Mouse (Mus musculus) left cerebral cortex, postnatal 10 days (tissue): ENCODE results near the gene Nfatc2ip. TPM values are rescaled to one million over a fixed set of nuclear protein-coding genes. Genes with fewer than 3 reads are reported as not detected.

ENCODE experiments used
- DNase-seq, 2 experiments: peaks; one replicate each; pipeline ENCODE4 v3.0.0; 2021 to 2022; ENCODE audit warnings: low spot score in 2 of 2, mixed read lengths in 1 of 2; ENCODE audit errors: extremely low spot score in 1 of 2
- intact Hi-C: fragments of 180-260 bp; cut with DNase I; formaldehyde crosslinking; loops from one replicate; pipeline ENCODE4 v1.15.1; 2025
- total RNA-seq, 2 experiments: library from RNA; stranded (reverse); gene quantifications; 2 replicates each; pipeline ENCODE4 v1.2.3; 2021

Gene Nfatc2ip
- total RNA-seq, 2 experiments from 2014 or later: 8.0 to 8.2 TPM

DNA sequence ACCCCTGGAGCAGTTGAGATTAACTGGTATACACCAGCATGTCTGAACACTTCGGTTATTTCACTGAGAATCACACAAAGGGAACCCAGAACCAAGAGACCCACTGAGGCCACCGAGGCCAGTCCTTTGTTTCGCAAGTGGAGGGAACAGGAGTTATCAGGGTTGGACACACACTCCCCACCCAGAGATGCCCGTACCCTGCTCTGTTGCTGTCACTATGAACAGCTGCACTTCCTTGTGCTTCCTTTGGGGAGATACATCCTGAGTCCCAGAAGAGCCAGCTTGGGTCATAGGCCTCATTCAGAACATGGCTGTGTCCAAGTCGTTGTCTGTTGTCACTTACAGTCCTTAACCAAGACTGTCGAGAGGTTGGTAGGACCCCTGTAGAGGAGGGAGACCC, 33.5 kb downstream of the Nfatc2ip start:
- DNase-seq: no peak
- intact Hi-C loops: no loop called here

DNA sequence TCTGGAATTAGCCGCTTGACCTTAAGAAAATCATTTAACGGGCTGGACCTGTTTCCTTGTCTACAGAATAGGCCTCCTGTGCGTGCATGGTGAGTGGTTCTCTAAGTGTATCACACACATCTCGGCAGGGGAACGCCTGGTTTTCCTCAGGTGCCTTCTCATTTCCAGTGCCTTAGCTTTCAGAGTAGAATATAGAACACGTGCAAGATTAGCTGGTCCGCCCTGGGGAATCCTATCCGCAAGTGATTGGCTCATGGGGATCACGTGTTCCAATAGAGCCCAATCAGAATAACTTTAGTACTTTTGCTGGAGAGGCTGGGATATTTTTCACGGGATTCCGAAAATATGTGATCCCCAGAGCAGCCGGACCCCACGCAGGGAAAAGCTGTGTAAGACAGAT, 37.5 kb downstream of the Nfatc2ip start:
- intact Hi-C loops: no loop called here
- no peak for DNase-seq

DNA sequence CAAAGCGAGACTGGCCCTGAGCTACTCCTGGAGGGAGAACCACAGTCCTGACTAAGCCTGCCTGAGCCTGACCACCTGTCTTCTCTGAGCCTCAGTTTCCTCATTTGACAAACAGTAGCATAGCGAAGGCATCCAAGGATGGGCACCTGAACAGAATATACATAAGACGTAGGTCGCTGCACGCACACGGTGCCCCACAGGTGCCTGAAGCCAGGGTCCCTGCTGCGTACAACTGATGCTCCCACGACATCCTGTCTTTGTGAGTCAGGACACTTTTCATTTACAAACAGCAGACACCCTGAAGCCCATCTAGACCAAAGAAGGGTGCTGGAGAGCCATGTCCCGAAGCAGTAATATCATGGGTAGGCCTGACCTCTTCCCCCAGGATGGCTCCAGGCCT, 38.1 kb downstream of the Nfatc2ip start:
- intact Hi-C loops: no loop called here
- DNase-seq: no peak

DNA sequence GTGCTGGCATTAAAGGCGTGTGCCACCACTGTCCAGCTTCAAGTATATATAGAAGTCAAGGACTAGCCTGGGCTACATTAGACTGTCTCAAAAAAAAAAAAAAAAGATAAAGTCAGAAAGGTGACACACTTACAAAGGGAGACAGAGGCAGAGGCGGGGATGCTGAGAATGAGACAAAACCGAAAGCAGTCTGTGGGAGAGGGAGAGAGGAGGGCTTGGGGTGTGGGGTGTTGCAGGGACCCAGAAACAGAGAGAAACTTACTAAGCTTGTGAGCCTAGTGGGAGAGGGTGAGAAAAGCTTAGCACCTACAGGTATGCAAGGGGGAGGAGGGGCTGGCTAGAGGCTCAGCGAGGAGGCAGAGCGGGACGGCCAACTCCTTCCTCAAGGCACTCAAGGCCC, 38.7 kb downstream of the Nfatc2ip start:
- DNase-seq: no peak
- intact Hi-C loops: no loop called here

DNA sequence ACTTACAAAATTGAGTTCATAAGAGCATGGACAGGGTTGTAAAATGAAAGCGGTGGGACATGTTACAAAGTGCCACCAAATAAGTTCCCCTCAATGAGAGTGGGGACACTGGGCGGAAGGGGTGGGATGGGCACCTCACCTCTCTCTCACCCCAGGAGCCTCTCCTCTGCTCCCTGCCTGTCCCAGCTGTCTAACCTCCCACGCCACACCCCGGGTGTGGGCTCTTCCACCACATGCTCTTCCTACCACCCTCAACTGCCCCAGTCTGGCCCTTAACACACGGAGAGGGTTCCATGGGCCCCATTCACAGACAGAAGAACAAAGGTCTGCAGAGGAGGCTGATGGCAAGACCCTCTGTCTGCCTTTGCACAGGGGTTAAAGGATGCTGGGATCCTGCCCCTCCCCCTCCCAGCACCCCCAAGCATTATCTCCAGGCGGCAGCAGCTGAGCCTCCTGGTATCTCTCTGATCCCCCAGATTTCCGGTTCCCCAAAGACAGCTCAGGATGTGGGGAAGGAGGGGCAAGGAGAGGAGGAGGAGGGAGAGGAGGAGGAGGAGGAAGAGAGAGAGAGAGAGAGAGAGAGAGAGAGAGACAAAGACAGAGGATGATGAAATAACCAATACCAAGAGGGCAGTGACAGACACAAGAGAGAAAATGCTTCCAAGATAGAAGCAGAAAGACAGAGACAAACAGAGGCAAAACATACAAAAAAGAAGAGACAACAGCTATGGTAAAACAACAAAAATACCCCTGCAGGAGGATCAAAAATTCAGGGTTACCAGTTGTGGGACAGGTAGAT, 39.5 kb downstream of the Nfatc2ip start:
- intact Hi-C loops: no loop called here
- DNase-seq: no peak

DNA sequence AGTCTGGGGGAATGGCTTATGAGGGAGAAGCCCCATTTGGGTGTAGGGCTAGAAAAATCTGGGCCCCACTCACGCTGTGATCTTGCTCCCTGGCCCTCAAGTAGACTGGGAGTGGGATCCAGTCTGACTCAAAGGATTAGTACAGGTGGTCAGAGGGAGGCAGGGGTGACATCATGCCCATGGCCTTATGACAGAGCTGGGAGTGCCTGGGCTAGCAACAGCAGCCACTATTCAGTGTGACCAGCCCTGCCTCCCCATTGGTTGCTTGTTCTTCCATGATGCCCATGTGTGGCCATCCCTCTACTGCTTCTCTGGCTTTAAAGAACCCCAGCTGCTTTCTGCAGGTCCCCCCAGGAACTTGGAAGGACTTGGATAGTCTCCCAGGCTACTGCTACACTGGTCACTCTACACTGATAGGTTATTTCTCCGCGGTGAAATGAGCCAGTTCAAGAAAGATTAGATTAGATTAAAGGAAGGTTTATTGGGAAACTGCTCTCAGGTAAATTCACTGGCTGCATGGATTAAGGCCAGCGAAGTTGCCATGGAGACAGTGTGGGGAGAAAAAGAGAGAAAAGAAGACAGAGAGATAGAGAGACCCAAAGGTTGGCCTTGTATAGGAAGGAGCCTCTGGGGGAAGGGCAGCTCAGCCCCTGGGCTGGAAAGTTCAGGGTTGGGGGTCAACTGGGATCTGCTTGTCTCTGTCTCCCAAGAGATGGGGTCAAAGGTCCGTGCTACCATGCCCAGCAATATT, 40.5 kb downstream of the Nfatc2ip start:
- DNase-seq: no peak
- intact Hi-C loops: no loop called here

DNA sequence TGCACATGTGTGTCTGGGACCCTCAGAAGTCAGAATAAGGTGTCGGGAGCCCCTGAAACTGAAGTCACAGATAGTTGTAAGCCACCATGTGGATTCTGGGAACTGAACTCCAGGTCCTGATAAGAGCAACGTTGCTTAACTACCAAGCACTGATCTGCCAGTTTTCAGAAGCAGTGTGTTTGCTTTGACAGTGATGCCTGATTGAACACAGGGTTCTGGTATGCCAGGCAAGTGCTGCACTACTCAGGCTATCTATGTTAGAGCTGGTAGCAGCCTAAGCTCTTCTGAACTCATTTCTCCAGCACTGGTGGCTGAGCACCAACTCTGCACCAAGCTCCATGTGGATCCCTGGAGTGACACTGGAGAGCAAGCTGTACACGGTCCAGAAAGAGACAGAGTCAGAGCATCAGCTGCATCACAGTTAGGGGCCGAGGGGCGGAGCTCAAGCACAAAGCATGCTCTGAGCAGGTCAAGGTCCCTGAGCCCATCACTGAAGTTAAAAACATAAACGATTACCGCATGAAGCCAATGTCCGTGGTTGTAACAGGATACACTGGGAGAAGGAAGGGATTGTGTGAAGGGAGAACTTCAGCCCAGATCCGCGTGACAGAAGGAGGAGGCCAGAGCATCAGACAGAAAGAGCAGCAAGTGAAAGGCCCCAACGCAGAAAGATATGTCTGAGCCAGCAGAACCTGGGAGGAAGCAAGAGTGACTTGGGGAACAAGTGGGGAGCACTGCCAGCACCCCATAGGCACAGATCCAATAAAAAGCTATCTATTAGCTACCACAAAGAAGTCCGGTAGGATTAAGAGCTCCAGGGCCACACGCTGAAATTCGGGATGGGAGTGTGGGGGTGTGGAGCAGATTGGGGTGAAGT, 41.6 kb downstream of the Nfatc2ip start:
- intact Hi-C loops: no loop called here
- DNase-seq: no peak

DNA sequence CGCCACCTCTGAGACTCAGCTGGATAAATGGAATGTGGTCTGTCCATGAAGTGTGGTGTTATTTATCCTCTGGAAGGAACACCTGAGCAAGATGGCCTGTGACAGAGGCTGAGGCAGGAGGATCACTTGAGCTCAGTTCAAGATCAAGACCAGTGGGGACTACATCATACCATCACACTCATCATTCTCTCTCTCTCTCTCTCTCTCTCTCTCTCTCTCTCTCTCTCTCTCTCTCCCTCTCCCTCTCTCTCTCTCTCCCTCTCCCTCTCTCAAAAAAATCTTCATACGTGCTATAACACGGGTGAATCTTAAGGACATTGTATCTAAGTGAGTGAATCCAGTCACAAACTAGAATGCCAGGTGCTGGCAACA, 42.6 kb downstream of the Nfatc2ip start:
- no peak for DNase-seq
- intact Hi-C loops: no loop called here

DNA sequence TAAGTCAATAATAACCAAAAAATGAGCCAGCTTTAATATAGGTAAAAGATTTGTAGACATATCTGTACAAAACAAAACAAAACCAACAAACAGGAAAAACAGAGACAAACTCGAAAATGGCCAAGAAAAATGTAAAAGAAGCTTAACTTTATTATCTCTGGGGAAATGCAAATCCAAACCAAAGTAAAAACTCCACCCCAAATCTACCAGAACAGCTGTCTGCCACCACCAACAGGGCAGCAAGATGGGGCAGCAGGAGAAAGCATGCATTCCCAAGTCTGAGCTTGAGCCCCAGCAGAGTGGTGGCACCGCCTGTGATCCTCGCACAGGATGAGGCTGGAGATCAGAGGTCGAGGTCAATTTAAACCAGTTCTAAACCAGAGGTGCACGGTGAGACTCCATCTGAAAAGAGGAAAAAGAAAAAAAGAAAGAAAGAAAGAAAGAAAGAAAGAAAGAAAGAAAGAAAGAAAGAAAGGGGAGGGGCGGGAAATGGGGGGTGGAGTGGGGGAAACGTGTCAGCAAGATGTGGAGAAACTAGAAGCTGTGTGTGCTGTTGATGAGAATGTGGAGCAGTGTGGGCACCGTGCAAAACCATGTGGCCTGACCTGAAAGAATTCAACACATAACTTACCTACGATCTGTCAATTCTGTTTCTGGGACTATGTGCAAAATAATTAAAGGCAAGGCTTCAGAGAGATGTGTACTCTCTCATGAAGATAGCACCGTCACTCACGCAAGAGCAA, 43.1 kb downstream of the Nfatc2ip start:
- no peak for DNase-seq
- intact Hi-C loops: no loop called here

DNA sequence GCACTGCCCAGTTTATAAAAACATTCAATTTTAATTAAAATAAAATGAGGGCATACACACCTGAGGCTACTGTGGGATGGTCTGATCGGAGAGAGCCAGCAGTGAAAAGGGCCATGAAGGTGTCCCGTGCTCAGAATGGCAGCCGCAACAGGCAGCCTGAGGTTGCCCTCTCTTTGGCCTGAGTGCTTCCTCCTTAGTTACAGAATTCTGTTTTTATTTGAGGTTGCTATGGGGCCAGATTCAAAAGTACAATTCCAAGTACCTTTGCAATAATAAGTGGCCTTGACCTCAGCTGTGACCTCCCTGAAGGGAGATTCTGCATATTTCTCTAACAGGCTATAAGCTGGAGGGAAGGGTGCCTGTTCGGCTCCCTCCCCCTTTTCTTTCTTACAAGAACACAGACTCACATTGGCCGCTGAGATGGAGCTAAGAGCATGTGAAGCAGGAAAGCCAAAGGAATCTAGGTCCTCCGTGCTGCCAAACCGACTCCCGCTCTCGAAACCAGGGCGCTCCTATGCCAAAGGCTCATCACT, 45.1 kb downstream of the Nfatc2ip start:
- DNase-seq: no peak
- intact Hi-C loops: no loop called here

DNA sequence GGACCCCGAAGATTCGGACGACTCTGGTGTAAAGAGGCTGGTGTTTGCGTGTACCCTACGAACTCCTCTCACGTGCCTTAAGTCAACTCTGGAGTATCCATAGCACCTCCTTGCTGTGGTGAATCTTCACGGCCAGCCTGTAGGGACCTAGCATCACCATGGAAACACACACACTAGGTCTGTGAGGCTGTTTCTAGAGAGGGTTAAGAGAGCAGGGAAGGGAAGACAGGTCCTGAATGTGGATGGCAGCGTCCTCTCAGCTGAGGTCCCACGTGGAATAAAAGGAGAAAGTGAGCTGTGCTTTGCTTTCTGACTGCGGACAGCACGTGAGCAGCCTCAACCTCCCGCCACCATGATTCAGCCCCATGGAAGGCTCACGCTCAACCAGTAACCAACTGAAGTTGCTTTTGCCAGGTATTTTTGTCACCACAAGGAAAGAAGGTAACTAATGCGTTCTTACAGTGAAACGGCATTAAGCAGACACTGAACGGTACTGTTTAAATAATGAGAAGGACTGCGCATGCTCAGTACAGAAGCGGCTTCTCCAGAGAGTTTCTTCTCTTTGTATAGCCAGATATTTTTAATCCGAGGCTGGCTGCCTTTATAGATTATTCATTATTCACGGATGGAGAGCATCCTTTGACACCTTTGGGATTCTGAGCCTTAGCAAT, 45.7 kb downstream of the Nfatc2ip start:
- intact Hi-C loops: no loop called here
- no peak for DNase-seq

DNA sequence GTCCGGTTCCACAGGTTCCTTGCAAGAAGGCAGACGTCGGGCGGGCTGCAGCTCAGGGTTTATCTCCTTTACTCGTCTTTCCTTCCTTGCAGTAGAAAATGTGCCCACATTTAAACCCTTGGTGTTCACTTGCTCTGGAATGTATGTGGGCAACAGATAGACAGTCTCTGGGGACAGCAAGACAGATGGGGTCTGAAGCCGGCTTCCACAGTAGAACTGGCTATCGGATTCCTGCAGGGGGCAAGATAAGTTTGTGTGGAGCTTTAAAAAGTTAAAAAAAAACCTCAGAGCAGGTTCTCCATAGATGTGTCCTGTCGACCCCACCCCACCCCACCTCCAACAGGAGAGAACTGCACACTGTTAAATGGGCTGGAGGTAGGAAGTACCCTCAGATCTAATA, 48.2 kb downstream of the Nfatc2ip start:
- intact Hi-C loops: no loop called here
- no peak for DNase-seq

DNA sequence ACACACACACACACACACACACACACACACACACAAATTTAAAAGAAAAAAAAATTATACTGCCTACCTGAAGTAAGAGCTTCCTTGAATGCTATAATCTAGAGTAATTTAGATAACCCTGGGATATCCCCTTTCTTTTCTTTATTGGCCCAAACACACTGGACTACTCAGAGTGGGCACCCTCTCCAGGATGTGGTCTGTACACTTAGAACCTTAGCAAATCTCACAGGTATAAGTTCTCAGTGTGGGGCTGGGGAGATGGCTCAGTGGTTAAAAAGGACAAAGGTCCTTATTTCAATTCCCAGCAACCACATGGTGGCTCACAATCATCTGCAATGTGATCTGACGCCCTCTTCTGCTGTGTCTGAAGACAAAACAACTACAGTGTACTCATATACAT, 49.4 kb downstream of the Nfatc2ip start:
- intact Hi-C loops: no loop called here

DNA sequence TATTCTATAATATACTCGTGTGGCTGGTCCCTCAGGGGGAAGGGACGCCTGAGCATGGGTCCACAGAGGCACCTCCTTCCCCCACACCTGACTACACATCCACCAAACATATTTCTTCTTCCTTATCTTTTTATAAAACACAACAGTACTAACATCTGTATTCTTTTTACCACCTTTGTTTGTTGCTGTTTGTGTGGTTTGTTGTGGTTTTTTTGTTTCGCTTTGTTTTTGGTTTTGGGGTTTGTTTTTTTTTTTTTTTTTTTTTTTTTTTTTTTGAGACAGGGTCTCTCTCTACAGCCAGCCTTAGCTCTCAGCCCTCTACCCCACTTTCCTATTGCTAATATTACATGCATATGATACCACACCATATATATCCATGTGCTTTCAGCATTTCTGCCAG, 50.6 kb downstream of the Nfatc2ip start:
- intact Hi-C loops: no loop called here
- DNase-seq: no peak

More for the DNA sequence above, 49.4 kb downstream of the Nfatc2ip start:
- no peak for DNase-seq

DNA sequence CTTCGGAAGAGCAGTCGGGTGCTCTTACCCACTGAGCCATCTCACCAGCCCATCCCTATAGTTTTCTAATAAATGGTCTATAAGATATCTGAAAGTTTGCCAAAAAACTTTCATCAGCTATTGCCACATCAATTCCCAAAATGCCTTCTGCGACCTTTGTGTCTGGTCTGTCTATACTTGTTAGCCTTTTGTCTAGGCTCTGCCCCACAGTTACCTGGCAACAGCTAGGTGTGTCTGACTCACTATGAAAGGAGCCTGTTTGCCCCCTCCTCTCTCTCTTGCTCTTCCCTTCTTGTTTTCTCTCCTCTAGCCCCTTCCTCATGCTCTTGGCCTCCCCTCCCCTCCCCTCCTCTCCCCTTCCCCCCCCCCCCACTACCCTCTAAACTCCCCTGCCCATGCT, 51.0 kb downstream of the Nfatc2ip start:
- intact Hi-C loops: no loop called here
- no peak for DNase-seq

DNA sequence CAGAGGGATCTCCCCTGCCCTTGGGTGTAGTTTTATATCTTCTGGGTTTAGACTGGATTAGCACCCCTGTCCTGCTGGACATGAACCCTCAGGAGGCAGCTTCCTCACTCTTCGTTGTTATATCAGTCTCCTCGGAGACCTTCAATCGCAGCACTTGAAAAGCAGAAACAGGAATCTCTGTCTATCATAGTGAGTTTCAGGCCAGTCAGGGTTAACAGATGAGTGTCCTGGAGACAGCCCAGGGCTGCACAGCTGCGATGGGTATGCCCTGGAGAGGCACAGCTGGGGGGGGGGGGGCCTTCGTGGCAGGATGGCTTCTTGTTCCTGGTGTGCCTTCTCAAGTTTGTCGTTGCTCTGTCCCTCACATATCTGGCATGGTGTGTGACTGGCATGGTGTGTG, 55.6 kb downstream of the Nfatc2ip start:
- intact Hi-C loops: no loop called here

DNA sequence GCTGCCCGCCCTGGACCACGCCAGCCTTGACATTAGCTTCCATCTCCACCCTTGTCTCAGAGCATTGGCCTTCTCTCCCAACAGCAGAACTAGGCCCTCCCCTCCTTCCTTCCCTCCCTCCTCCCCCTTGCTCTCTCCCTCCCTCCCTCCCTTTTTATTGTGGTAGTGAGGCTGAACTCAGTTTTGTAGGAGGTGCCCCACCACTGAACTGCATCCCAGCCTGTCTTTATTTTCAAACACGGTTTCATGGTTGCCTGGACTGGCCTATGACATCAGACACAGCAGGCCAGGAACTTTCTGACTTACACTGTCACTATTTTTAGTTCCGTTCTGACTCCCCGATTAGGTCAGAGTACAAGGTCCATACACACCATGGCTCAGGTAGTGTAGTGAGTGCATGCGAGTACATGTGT, 56.3 kb downstream of the Nfatc2ip start:
- intact Hi-C loops: no loop called here
- no peak for DNase-seq

More for the DNA sequence above, 55.6 kb downstream of the Nfatc2ip start:
- DNase-seq: no peak

DNA sequence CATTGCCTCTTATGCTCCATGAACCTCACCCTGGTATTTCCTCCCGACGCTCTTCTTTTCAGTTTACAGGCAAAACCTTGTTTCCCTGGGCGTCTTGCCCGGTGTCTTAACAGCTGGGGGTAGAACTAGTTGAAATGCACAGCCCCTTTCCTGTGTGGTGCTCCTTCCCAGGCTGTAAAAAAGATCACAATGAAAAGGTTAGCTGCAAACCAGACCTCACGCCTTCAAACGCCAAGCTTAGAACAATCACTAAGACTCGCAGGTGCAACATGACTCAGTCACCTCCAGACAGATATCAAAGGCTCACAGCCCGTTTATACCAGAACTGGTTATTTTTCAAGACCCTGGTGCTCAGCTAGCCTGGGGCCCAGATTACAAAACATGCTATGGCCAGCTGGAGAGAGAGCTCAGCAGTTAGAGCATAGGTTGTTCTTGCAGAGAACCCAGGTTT, 57.0 kb downstream of the Nfatc2ip start:
- peak in 1 of 2 experiments; percentile 81 for DNase-seq

More for the DNA sequence above, 57.0 kb downstream of the Nfatc2ip start:
- intact Hi-C loops: no loop called here
